Mouse (Mus musculus) intestine, postnatal 0 days (tissue): ENCODE results near the gene Map3k1. TPM values are rescaled to one million over a fixed set of nuclear protein-coding genes. Genes with fewer than 3 reads are reported as not detected.
A peak's percentile ranks its signal among the peaks of the same experiment; 100 is the strongest.

Source experiments
- ATAC-seq: fragments of 200-750 bp; cut with Nextera tagmentation; 2 replicates; pipeline ENCODE4 v1.8.0; 2017; ENCODE audit warnings: mild to moderate bottlenecking, moderate TSS enrichment, moderate library complexity
- H3K27ac ChIP-seq: fragments of 300-500 bp; sonication (generic); 2 replicates; pipeline ENCODE4 v1.5.1; 2014; ENCODE audit warnings: mild to moderate bottlenecking, low read depth, low read length, moderate library complexity
- H3K27me3 ChIP-seq: fragments of 300-500 bp; sonication (generic); replicated peaks from 2 replicates; pipeline ENCODE4 v1.6.1; 2014; ENCODE audit warnings: low read length, mixed read lengths; ENCODE audit not compliant: control insufficient read depth, insufficient read depth
- H3K36me3 ChIP-seq: fragments of 300-500 bp; sonication (generic); 2 replicates; pipeline ENCODE4 v1.6.1; 2014; ENCODE audit warnings: mild to moderate bottlenecking, moderate library complexity; ENCODE audit not compliant: control insufficient read depth, insufficient read depth
- H3K4me1 ChIP-seq: fragments of 300-500 bp; sonication (generic); replicated peaks from 2 replicates; pipeline ENCODE4 v1.6.1; 2014; ENCODE audit warnings: antibody characterized with exemption, low read length, mixed read lengths; ENCODE audit not compliant: control insufficient read depth, insufficient read depth
- H3K4me2 ChIP-seq: fragments of 300-500 bp; sonication (generic); replicated peaks from 2 replicates; pipeline ENCODE4 v1.6.1; 2014; ENCODE audit warnings: low read depth, mild to moderate bottlenecking, moderate library complexity
- H3K4me3 ChIP-seq: fragments of 300-500 bp; sonication (generic); 2 replicates; pipeline ENCODE4 v1.5.1; 2014; ENCODE audit warnings: low read depth, low read length
- H3K9ac ChIP-seq: fragments of 300-500 bp; sonication (generic); 2 replicates; pipeline ENCODE4 v1.6.1; 2014; ENCODE audit warnings: mild to moderate bottlenecking, low read depth, low read length
- H3K9me3 ChIP-seq: fragments of 300-500 bp; sonication (generic); 2 replicates; pipeline ENCODE4 v1.6.1; 2016; ENCODE audit warnings: mixed run types; ENCODE audit not compliant: control insufficient read depth
- CTCF ChIP-seq: sonication (generic); IDR thresholded peaks from 2 replicates; pipeline ENCODE4 v1.5.1; 2016; ENCODE audit warnings: low read depth, mild to moderate bottlenecking, control low read depth, antibody characterized with exemption, moderate library complexity
- WGBS: fragments of 180-500 bp; shearing (Covaris S2); extraction: QIAGEN DNeasy Blood & Tissue Kit; methylation state at CpG from one replicate; pipeline ENCODE4 v1.1.7; 2014; 5-methylcytosine and 5-hydroxymethylcytosine counted together
- polyA plus RNA-seq: library from polyadenylated mRNA; unstranded; fragments of >200 nt; fragmentation: Nextera tagmentation; extraction: Ambion mirVana; gene quantifications from 2 replicates; pipeline ENCODE4 v1.2.1, GENCODE M21; 2015

The Map3k1 gene
- 11.8 and 14.6 TPM in 2 replicates for polyA plus RNA-seq

- peak; percentile 32 for TF ChIP-seq CTCF
- under 1% methylated on average over 56 of the region's 136 CpGs for WGBS
These were observed at the start of gene Map3k1 for GRCm38 (mm10) chr13:111808637-111809465. Map3k1 (minus strand) TSS chr13:111808993.

GRCm38 (mm10) chr13:111856786-111857455 lies 48.1 kb upstream of the Map3k1 start:
- H3K27ac ChIP-seq: no peak overlapping the region
- H3K36me3 ChIP-seq: no peaks in the 10 kb centered on the region
- no peak overlapping the region for H3K9ac ChIP-seq
- ATAC-seq: no peak
- no peak overlapping the region for H3K4me3 ChIP-seq
- 66% methylated on average over 7 of the region's 7 CpGs for WGBS
- H3K9me3 ChIP-seq: no peaks in the 10 kb centered on the region
- H3K4me2 ChIP-seq: no peak overlapping the region
- no peaks in the 10 kb centered on the region for H3K4me1 ChIP-seq
- H3K27me3 ChIP-seq: no peaks in the 10 kb centered on the region
- no peak for TF ChIP-seq CTCF

More at GRCm38 (mm10) chr13:111808637-111809465, at the start of gene Map3k1:
- Histone ChIP-seq H3K4me3 (peak within 1 kb of the TSS; percentile 99), H3K27me3 (no peaks in the 10 kb centered on the region), H3K36me3 (no peaks in the 10 kb centered on the region), H3K9ac (peak within 1 kb of the TSS; percentile 97), H3K4me2 (peak within 1 kb of the TSS; percentile 88), H3K9me3 (no peaks in the 10 kb centered on the region), H3K4me1 (peaks cover 4% of the 10 kb centered on the region), H3K27ac (peak within 1 kb of the TSS; percentile 99)
- ATAC-seq: peak; percentile 75

- WGBS: 58% methylated on average over 7 of the region's 7 CpGs
- Histone ChIP-seq H3K9me3 (no peaks in the 10 kb centered on the region), H3K36me3 (no peaks in the 10 kb centered on the region), H3K4me3 (no peak overlapping the region), H3K4me1 (no peaks in the 10 kb centered on the region), H3K27me3 (no peaks in the 10 kb centered on the region), H3K4me2 (no peak overlapping the region), H3K27ac (no peak overlapping the region), H3K9ac (no peak overlapping the region)
- ATAC-seq: no peak
- TF ChIP-seq CTCF: no peak
These were observed 47.4 kb upstream of the Map3k1 start for GRCm38 (mm10) chr13:111856232-111856631.

- Histone ChIP-seq H3K27ac (no peak overlapping the region), H3K36me3 (no peaks in the 10 kb centered on the region), H3K9me3 (no peaks in the 10 kb centered on the region), H3K4me3 (no peak overlapping the region), H3K27me3 (no peaks in the 10 kb centered on the region), H3K4me1 (no peaks in the 10 kb centered on the region), H3K4me2 (no peak overlapping the region), H3K9ac (no peak overlapping the region)
- TF ChIP-seq CTCF: no peak
- no peak for ATAC-seq
- WGBS: 74% methylated on average over 9 of the region's 9 CpGs
These were observed 43.8 kb upstream of the Map3k1 start for GRCm38 (mm10) chr13:111852451-111853224.

GRCm38 (mm10) chr13:111850046-111850837 lies 41.4 kb upstream of the Map3k1 start:
- 94% methylated on average over 12 of the region's 12 CpGs for WGBS
- ATAC-seq: no peak
- Histone ChIP-seq H3K27me3 (no peaks in the 10 kb centered on the region), H3K27ac (no peak overlapping the region), H3K9me3 (no peaks in the 10 kb centered on the region), H3K9ac (no peak overlapping the region), H3K4me3 (no peak overlapping the region), H3K4me1 (no peaks in the 10 kb centered on the region), H3K4me2 (no peak overlapping the region), H3K36me3 (no peaks in the 10 kb centered on the region)
- TF ChIP-seq CTCF: no peak
